Mouse (Mus musculus): ENCODE measurements around the gene Ltb4r2. TPM values are rescaled to one million over a fixed set of nuclear protein-coding genes. Genes with fewer than 3 reads are reported as not detected.

The Ltb4r2 gene
- polyA plus RNA-seq, 1 experiment from 2014 or later = 0.27 TPM

DNA sequence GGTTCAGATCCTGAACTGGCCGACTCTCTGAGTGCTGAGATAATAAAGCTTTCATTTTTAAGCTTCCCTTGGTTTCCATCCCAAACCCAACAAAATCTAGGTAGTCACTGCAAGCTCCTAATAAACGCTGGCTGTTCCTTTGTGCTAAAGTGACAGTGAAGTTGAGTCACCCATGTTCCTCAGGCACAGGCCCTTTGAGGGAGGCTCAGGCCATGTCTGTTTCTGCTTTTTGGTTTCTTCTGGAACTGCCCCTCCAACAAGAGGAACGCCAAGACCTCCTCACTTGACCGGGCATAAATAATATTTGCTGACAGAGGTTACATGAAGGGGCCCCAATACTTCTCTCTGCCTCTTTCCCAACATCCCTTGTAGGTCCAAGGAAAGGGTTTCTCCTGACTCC is 25.5 kb upstream of the Ltb4r2 start:
- no peak overlapping the region for H3K4me3 ChIP-seq (ENCODE audit: control insufficient read depth in 1 of 2, insufficient read depth in 1 of 2, low read depth in 1 of 2, low read length in 2 of 2)
- H3K4me2 ChIP-seq (ENCODE audit: low read length) = no peak overlapping the region
- H3K36me3 ChIP-seq (ENCODE audit: control insufficient read depth, insufficient read depth, low read length) = peaks cover 33% of the 10 kb centered on the region
- peaks cover 4% of the 10 kb centered on the region; the same call in 1 of the 2 replicates for H3K27me3 ChIP-seq (ENCODE audit: control insufficient read depth, insufficient read depth, low read length)
- H3K9me3 ChIP-seq (ENCODE audit: control insufficient read depth, low read length) = no peaks in the 10 kb centered on the region
- no peak overlapping the region for H3K9ac ChIP-seq (ENCODE audit: low read length)
- ATAC-seq (ENCODE audit: insufficient number of reproducible peaks, insufficient read depth, low FRiP score, low read depth) = no peak
- no peaks in the 10 kb centered on the region for H3K4me1 ChIP-seq (ENCODE audit: control insufficient read depth in 2 of 2, insufficient read depth in 2 of 2, low read length in 2 of 2)
- 76% methylated on average over 4 of the region's 4 CpGs for WGBS
- H3K27ac ChIP-seq (replicated peaks in 1 of 2; ENCODE audit: control insufficient read depth in 1 of 2, insufficient read depth in 1 of 2, low read depth in 2 of 2, low read length in 2 of 2) = no peak overlapping the region

DNA sequence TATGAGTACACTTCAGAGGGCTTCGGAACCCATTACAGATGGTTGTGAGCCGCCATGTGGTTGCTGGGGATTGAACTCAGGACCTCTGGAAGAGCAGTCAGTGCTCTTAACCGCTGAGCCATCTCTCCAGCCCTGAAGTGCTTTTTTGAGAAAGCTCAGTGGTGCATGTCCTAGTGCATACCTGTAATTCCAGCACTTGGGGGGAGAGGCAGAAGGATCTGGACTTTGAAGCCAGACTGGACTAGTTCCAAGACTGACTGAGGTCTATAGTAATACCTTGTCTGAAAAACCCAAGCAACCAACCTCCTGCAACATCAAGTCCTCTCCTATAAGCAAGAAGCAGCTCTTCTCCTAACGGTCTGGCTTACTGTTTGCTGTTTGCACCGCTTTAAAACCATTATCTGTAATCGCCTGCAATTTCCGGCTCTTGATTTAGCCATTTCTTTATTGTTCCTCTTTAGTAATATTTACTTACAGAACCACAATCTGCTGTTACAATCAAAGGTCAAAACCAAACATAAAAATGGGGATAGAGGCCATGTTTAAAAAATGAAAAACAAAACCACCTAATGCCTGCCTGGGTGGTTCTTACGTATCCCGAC is 24.0 kb upstream of the Ltb4r2 start:
- Histone ChIP-seq H3K27me3 (ENCODE audit: control insufficient read depth, insufficient read depth, low read length) (no peaks in the 10 kb centered on the region), H3K36me3 (ENCODE audit: control insufficient read depth, insufficient read depth, low read length) (peaks cover 48% of the 10 kb centered on the region), H3K9ac (ENCODE audit: low read length) (no peak overlapping the region), H3K4me1 (ENCODE audit: control insufficient read depth in 2 of 2, insufficient read depth in 2 of 2, low read length in 2 of 2) (no peaks in the 10 kb centered on the region), H3K4me2 (ENCODE audit: low read length) (no peak overlapping the region), H3K27ac (replicated peaks in 1 of 2; ENCODE audit: control insufficient read depth in 1 of 2, insufficient read depth in 1 of 2, low read depth in 2 of 2, low read length in 2 of 2) (no peak overlapping the region), H3K9me3 (ENCODE audit: control insufficient read depth, low read length) (no peaks in the 10 kb centered on the region), H3K4me3 (ENCODE audit: control insufficient read depth in 1 of 2, insufficient read depth in 1 of 2, low read depth in 1 of 2, low read length in 2 of 2) (no peak overlapping the region)
- 85% methylated on average over 9 of the region's 9 CpGs for WGBS
- no peak for ATAC-seq (ENCODE audit: insufficient number of reproducible peaks, insufficient read depth, low FRiP score, low read depth)

DNA sequence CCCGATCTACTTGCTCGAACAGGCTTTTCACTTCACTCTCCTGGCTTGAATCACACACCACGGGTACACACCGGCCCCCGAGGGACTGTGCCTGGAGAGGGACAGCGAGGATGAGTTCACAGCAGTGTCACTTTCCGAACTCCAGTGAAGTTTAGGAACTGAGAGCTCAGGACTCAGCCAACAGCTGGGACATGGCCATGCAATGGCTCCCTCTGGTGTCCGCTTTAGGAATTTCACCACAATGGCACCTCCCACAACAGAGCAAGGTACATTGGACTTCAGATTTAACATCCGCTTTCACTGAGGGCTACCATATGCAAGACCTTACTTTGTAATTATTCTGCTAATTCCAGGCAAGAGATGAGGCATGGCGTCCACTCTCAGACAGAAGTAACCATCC is 17.5 kb upstream of the Ltb4r2 start:
- H3K27ac ChIP-seq (replicated peaks in 1 of 2; ENCODE audit: control insufficient read depth in 1 of 2, insufficient read depth in 1 of 2, low read depth in 2 of 2, low read length in 2 of 2) = no peak overlapping the region
- H3K4me1 ChIP-seq (ENCODE audit: control insufficient read depth in 2 of 2, insufficient read depth in 2 of 2, low read length in 2 of 2) = peaks cover 8 to 22% of the 10 kb centered on the region in 2 experiments; a peak in 3 of 4 replicates
- H3K4me2 ChIP-seq (ENCODE audit: low read length) = peak overlapping the region; percentile 6
- ATAC-seq (ENCODE audit: insufficient number of reproducible peaks, insufficient read depth, low FRiP score, low read depth) = no peak
- H3K27me3 ChIP-seq (ENCODE audit: control insufficient read depth, insufficient read depth, low read length) = no peaks in the 10 kb centered on the region
- peak overlapping the region; percentile 2 for H3K9ac ChIP-seq (ENCODE audit: low read length)
- peaks cover 53% of the 10 kb centered on the region for H3K36me3 ChIP-seq (ENCODE audit: control insufficient read depth, insufficient read depth, low read length)
- H3K4me3 ChIP-seq (ENCODE audit: control insufficient read depth in 1 of 2, insufficient read depth in 1 of 2, low read depth in 1 of 2, low read length in 2 of 2) = no peak overlapping the region
- 17% methylated on average over 10 of the region's 10 CpGs for WGBS
- H3K9me3 ChIP-seq (ENCODE audit: control insufficient read depth, low read length) = no peaks in the 10 kb centered on the region

DNA sequence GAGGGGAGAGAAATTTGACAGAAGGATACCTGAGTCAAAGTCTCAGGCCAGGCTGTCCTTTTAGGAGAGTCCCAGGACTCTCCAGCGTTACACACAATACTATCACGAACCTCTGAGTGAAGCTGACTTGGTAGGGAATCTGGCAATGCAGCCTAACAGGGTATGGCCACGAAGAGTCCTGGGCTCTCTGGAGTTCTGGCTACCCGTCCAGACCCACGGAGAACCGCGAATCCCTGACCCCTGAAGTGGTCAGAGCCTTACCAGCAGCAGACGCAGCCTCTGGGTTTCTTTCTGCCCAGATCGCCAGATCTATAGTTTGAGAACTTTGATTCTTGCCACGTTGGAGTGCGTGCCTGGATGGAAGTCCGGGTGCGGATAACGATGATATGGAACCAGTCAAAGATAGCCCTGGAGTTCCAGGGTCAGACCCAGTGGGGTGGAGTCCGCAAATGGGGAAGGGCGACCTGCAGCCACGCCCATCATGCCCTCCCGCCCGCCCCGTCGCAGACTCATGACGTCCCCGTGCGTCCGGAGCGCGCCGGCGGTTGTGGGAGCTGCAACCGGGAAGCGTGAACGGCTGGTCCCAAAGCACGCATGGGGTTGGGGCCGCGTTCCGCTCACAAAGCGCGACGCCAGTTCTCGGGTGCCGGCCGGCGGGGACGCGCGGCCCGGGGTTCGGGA is 15.9 kb upstream of the Ltb4r2 start, which contains the start of the genes Dhrs1 and Nop9:
Gene Dhrs1 (minus strand): TSS at position 511 of the 681 bp plus-strand sequence.
Gene Nop9 (plus strand): TSS at position 514 of the 681 bp plus-strand sequence.
- peak within 1 kb of the TSS; percentile 3 to 58; a peak in 2 of 4 replicates for H3K27ac ChIP-seq (replicated peaks in 1 of 2; ENCODE audit: control insufficient read depth in 1 of 2, insufficient read depth in 1 of 2, low read depth in 2 of 2, low read length in 2 of 2)

DNA sequence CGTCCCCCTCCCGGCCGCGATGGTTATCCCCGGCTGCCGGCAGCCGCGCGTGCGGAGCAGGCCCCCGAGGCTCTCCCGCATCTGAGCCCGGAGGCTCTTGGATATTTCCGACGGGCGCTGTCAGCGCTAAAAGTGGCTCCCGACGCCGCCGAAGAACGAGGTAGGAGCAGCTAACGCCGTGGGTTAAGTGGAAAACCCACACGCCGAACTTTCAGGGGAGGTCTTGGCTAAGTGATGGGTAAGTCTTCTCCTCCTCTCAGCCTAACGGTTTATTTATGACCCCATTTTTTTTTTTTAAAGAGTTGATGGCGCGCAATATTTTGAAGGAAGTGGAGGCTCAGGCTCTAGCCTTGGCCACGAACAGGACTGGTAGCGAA is 15.4 kb upstream of the Ltb4r2 start:
- Histone ChIP-seq H3K4me2 (ENCODE audit: low read length) (peak overlapping the region; percentile 98), H3K9ac (ENCODE audit: low read length) (peak overlapping the region; percentile 91), H3K36me3 (ENCODE audit: control insufficient read depth, insufficient read depth, low read length) (peaks cover 53% of the 10 kb centered on the region), H3K27ac (replicated peaks in 1 of 2; ENCODE audit: control insufficient read depth in 1 of 2, insufficient read depth in 1 of 2, low read depth in 2 of 2, low read length in 2 of 2) (peak overlapping the region in 1 of 2 experiments; percentile 44; a peak in 2 of 4 replicates), H3K4me1 (ENCODE audit: control insufficient read depth in 2 of 2, insufficient read depth in 2 of 2, low read length in 2 of 2) (peaks cover 8 to 22% of the 10 kb centered on the region in 2 experiments; a peak in 3 of 4 replicates), H3K27me3 (ENCODE audit: control insufficient read depth, insufficient read depth, low read length) (no peaks in the 10 kb centered on the region), H3K9me3 (ENCODE audit: control insufficient read depth, low read length) (no peaks in the 10 kb centered on the region), H3K4me3 (ENCODE audit: control insufficient read depth in 1 of 2, insufficient read depth in 1 of 2, low read depth in 1 of 2, low read length in 2 of 2) (peak overlapping the region; percentile 79 to 93)
- under 1% methylated on average over 31 of the region's 31 CpGs for WGBS
- no peak; the same call in 1 of the 2 replicates for ATAC-seq (ENCODE audit: insufficient number of reproducible peaks, insufficient read depth, low FRiP score, low read depth)

More for the DNA sequence above, 15.9 kb upstream of the Ltb4r2 start, which contains the start of the genes Dhrs1 and Nop9:
- H3K9me3 ChIP-seq (ENCODE audit: control insufficient read depth, low read length) = no peaks in the 10 kb centered on the region
- ATAC-seq (ENCODE audit: insufficient number of reproducible peaks, insufficient read depth, low FRiP score, low read depth) = peak; percentile 86
- H3K4me2 ChIP-seq (ENCODE audit: low read length) = peak within 1 kb of the TSS; percentile 98
- peak within 1 kb of the TSS; percentile 91 for H3K9ac ChIP-seq (ENCODE audit: low read length)
- H3K27me3 ChIP-seq (ENCODE audit: control insufficient read depth, insufficient read depth, low read length) = no peaks in the 10 kb centered on the region
- H3K36me3 ChIP-seq (ENCODE audit: control insufficient read depth, insufficient read depth, low read length) = peaks cover 53% of the 10 kb centered on the region
- peaks cover 8 to 22% of the 10 kb centered on the region in 2 experiments; a peak in 3 of 4 replicates for H3K4me1 ChIP-seq (ENCODE audit: control insufficient read depth in 2 of 2, insufficient read depth in 2 of 2, low read length in 2 of 2)
- WGBS = 1% methylated on average over 47 of the region's 48 CpGs
- peak within 1 kb of the TSS; percentile 79 to 93 for H3K4me3 ChIP-seq (ENCODE audit: control insufficient read depth in 1 of 2, insufficient read depth in 1 of 2, low read depth in 1 of 2, low read length in 2 of 2)

DNA sequence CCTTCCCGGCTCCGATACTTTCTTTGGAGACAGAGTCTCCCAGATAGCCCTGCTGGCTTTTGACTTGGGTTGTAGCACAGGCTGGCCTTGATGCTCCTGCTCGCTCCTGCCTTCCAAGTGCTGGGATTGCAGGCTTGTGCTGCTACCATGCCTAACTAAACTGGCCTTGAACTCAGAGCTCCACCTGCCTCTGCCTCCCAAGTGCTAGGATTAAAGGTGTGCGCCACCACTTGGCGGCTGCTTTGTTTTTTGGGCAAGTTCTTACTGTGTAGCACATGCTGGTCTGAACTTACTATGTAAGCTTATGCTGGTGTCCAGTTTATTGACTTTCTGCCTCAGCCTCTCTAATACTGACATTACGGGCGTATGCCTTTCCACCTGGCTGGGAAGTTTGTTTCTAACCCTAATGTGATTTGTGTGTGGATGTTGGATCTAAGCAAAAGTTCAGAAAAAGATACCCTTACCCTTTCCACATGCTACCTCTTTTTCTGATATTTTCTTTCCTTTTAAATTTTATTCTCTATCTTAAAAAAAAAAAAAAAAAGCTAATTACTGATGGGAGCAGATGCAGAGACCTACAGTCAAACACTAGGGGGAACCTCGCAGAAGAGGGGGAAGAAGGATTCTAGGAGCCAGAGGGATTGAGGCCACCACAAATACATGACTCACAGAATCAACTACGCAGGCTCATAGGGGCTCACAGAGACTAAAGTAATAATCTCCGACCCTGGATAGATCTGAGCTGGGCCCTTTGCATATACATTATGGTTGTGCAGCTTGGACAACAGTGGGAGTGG is 14.0 kb upstream of the Ltb4r2 start:
- WGBS = 91% methylated on average over 10 of the region's 10 CpGs
- ATAC-seq (ENCODE audit: insufficient number of reproducible peaks, insufficient read depth, low FRiP score, low read depth) = no peak
- no peaks in the 10 kb centered on the region for H3K27me3 ChIP-seq (ENCODE audit: control insufficient read depth, insufficient read depth, low read length)
- H3K4me1 ChIP-seq (ENCODE audit: control insufficient read depth in 2 of 2, insufficient read depth in 2 of 2, low read length in 2 of 2) = peaks cover 8 to 22% of the 10 kb centered on the region in 2 experiments; a peak in 3 of 4 replicates
- H3K9ac ChIP-seq (ENCODE audit: low read length) = no peak overlapping the region
- no peaks in the 10 kb centered on the region for H3K9me3 ChIP-seq (ENCODE audit: control insufficient read depth, low read length)
- peaks cover 53% of the 10 kb centered on the region for H3K36me3 ChIP-seq (ENCODE audit: control insufficient read depth, insufficient read depth, low read length)
- no peak overlapping the region for H3K27ac ChIP-seq (replicated peaks in 1 of 2; ENCODE audit: control insufficient read depth in 1 of 2, insufficient read depth in 1 of 2, low read depth in 2 of 2, low read length in 2 of 2)
- H3K4me2 ChIP-seq (ENCODE audit: low read length) = 0 out of 2 replicates have a peak overlapping the region, but pooled peaks have one; percentile 98
- no peak overlapping the region for H3K4me3 ChIP-seq (ENCODE audit: control insufficient read depth in 1 of 2, insufficient read depth in 1 of 2, low read depth in 1 of 2, low read length in 2 of 2)

DNA sequence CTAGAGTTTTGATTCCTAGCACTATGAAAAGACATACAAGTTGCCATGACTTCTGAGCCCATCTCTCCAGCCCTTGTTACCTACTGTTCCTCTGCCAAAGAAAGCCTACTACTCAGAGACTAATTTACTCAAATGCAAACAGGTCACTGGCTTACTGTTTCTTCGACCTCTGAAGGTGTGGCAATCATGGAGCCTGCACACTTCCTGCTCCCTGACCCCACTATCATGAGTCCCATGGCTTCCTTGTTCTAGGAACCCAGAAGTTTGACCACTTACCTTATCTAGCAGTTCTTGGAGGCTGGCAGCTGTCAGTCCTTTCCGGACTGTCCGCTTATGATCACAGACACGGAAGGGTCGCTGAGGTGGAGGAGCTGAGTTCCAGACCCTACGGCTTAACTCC is 3.7 kb upstream of the Ltb4r2 start:
- Histone ChIP-seq H3K27me3 (ENCODE audit: control insufficient read depth, insufficient read depth, low read length) (peaks cover 15% of the 10 kb centered on the region), H3K4me3 (ENCODE audit: control insufficient read depth in 1 of 2, insufficient read depth in 1 of 2, low read depth in 1 of 2, low read length in 2 of 2) (no peak overlapping the region), H3K4me1 (ENCODE audit: control insufficient read depth in 2 of 2, insufficient read depth in 2 of 2, low read length in 2 of 2) (peaks cover 7 to 17% of the 10 kb centered on the region in 2 experiments), H3K27ac (replicated peaks in 1 of 2; ENCODE audit: control insufficient read depth in 1 of 2, insufficient read depth in 1 of 2, low read depth in 2 of 2, low read length in 2 of 2) (no peak overlapping the region), H3K36me3 (ENCODE audit: control insufficient read depth, insufficient read depth, low read length) (peaks cover 37% of the 10 kb centered on the region), H3K4me2 (ENCODE audit: low read length) (peak overlapping the region; percentile 4; the same call in 1 of the 2 replicates), H3K9me3 (ENCODE audit: control insufficient read depth, low read length) (no peaks in the 10 kb centered on the region), H3K9ac (ENCODE audit: low read length) (no peak overlapping the region)
- no peak for ATAC-seq (ENCODE audit: insufficient number of reproducible peaks, insufficient read depth, low FRiP score, low read depth)
- WGBS = 27% methylated on average over 6 of the region's 6 CpGs
